Mouse (Mus musculus) heart, adult 8-10 months (tissue): ENCODE measurements at regions not wholly inside any gene's neighbourhood (a gene's known extent, or its start where the extent isn't known, plus 50 kb on each side); places are given as distances from the start of the nearest gene placed in this dataset.

Experiments
- DNase-seq: peaks from one replicate; pipeline ENCODE4 v3.0.0; 2022; ENCODE audit warnings: low spot score

DNA sequence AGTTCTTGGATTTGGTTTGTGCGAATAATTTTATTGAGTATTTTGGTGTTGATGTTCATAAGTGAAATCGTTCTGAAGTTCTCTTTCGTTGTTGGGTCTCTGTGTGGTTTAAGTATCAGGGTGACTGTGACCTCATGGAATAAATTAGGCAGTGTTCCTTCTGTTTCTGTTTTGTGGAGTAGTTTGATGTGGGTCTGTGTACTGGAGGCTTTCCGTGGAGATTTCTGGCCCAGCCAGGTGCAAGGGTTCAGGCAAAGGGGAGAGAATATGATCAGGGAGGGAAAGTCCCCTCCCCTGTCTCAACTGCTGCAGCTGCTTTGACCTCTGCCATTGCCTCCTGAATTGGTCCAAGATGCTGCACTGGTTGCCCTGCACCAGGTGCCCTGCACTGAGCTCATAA lies 775.7 kb downstream of the Otol1 start:
- DNase-seq, result no peak

- DNase-seq, result no peak
Measured at GRCm38 (mm10) chr3:70802230-70802629, 794.8 kb downstream of the Otol1 start.

DNA sequence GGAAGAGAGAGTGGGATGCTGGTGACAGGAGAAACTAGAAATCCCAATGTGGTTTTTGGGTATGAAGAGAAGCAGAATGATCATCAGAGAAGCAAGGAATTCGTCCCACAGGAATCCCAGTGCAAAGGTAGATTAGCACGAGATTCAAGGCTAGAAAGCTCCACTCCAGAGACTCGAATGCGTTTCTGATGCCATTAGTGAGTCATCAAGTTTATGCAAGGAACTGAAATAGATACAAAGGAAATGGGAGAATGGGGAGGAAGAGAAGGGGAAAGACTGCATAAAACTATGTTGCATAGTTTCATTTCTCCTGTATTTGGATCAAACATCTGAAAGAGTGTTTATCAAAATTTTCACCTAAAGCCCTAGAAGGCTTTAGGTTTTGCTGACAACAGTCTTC lies 796.0 kb downstream of the Otol1 start:
- DNase-seq, result no peak

DNA sequence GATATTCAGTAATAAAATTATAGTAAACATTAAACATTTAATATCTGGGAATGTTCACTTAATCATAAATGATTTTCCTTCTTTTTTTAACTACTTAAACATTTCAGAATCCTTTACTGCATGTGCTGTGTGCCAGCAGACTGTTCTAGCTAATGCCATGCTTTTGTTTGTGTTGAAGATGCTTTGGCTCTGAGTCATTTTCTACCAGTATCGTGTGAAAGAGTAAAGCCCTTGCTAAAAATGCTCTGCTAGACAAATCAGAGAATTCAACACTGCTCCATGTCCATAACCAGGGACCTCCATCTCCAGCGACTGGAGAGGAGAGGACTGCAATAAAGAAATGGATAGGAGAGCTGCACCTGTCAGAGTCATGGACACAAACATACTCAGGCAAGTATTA lies 796.5 kb downstream of the Otol1 start:
- DNase-seq, result no peak

DNA sequence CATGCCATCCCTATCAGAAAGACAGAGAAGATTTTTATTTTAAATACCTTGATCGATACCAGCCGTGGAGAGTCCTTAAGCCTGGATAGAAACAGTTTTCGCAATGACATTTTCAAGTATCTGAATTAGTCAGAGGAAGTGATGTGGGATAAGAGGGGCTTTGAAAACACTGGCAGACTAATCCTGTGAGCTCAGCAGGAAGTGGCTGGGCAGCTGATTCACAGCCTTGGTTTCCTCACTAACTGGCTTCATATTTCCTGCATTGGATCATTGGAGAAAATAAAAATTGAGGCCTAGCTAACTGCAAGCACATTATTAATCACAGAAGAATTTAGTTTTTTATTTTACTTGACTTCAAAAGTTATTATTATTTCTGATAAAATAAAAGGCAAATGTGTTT lies 799.8 kb downstream of the Otol1 start:
- DNase-seq, result peak; percentile 15
